Mouse (Mus musculus): ENCODE data around the gene Oprd1. TPM values are rescaled to one million over a fixed set of nuclear protein-coding genes. Genes with fewer than 3 reads are reported as not detected.

Oprd1 gene
- polyA plus RNA-seq, 1 experiment = 0.20 TPM

DNA sequence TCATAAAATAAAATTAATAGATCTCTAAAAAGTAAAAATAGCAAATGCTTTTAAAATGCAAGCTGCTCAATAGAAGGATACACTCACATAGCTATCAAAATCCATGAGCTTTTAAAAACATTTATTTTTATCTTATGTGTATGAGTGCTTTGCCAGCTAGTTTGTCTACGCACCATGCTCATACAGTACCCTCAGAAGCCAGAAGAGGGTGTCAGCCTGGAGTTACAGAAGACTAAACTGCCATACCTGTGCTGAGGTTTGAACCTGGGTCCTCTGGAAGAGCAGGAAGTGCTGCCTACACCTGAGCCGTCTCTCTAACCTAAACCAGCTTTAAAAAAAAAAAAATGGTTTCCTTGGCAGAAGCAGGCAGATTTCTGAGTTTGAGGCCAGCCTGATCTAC, 5.6 kb downstream of the Oprd1 start:
- DNase-seq (ENCODE audit: low read depth, low spot score) = no peak
- 90% methylated on average over 2 of the region's 2 CpGs for WGBS

DNA sequence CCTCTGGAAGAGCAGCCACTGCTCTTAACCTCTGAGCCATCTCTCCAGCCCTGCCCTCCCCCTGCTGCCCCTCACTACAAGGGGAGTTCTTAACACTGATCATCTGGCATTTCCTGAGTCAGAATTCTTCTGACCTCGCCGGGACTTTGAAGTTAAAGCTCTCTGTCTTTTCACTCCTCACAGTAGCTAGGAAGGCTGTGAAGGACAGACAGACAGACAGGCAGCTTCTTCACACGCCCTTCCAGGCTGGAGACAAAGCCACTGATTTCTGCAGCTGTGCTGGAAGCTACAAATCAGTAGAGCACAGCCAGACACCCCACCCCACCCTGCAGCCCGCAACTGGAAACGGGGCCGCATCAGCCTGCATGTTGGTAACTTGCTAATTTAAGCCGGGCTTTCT, 7.3 kb downstream of the Oprd1 start:
- DNase-seq (ENCODE audit: low read depth, low spot score) = no peak
- WGBS = 88% methylated on average over 7 of the region's 7 CpGs

DNA sequence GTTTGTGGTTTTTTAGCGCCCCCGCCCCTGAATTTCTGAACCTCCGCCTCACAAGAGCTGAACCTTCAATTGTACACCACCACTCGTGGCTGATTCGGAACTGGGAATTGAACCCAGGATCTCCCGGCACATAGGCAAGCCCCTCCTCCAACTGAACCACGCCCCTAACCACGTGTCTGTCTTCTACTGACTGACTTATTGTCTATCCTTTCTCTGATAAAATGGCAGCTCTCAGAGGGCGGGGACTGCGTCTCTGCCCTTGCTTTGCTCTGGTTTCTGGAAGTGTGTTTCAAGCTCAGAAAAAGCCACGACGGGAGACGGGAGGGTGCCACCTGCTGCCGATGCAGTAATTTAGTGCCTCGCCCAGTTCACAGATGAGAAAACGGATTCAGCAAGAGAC, 10.4 kb downstream of the Oprd1 start:
- 46% methylated on average over 16 of the region's 16 CpGs for WGBS
- no peak for DNase-seq (ENCODE audit: low read depth, low spot score)

DNA sequence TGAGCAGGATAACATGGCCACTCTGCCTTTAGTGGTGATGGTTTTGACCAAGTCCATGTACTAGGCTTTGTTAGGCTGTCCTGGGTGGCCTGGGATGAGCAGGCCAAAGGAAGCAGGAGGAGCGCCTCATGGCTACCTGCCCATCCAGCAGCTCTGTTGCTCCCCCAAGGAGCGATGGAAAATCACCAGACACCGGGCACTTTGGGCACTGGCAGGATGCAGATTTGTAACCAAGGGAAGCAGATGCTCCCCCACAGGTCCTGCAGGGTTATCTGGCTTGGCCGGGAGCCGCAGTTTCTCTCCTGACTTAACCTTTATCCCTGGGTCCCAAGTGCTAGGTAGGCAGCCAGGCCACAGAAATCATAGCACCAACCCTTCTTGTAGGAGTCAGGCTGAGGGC, 10.9 kb downstream of the Oprd1 start:
- DNase-seq (ENCODE audit: low read depth, low spot score) = no peak
- whole genome bisulfite sequencing = 95% methylated on average over 5 of the region's 5 CpGs

DNA sequence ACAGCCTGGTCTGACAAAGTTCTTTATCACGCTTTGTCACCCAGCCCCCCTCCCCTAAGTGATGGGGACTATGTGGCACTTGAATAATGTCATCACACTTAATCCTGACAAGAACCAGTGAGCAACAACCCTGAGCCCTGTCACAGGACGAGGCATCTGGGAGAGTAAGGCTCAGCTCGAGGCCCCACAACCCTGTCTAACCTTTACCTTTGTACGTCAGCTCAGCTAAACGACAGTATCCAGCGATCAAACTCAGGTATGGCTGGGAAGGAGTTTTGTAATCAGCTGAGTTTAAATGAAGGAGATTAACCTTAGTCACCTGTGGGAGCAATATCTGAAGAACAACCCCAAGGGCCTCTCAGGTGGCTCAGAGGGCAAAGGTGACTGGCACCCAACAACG, 12.0 kb downstream of the Oprd1 start:
- WGBS = 71% methylated on average over 7 of the region's 7 CpGs
- no peak for DNase-seq (ENCODE audit: low read depth, low spot score)

DNA sequence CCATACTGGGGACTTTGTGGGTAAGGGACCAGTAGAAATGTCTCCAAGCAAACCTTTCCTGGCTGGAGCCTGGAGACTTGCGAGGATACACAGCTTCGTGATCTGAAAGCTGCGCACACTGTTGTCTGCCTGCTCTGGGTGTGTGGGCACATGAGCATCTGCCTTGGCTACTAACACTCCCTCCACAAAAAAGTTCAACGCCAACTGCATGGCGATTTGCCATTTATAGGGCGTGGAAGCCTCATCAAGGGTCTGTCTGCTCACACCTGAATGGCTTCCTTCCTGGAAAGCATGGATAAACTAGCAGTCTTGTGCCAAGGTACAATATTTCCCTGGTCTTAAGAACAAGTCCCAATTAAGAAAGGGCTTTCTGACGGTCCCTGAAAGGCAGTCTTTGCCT, 12.5 kb downstream of the Oprd1 start:
- no peak for DNase-seq (ENCODE audit: low read depth, low spot score)
- 54% methylated on average over 7 of the region's 7 CpGs for WGBS

DNA sequence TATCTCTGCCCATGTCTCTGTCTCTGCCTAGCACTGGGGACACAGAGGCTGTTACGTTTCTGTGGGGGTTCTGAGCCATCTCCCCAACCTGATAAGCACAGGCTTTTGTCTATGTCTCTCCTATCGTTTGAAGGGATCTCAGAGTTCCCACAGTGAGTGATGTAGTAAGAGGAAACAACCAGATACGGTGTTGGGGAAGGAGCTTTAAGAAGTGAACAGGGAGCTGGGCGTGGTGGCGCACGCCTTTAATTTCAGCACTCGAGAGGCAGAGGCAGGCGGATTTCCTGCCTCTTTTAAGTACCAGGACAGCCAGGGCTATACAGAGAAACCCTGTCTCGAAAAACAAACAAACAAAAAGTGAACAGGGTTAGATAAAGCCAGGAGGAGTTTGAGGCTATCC, 13.2 kb downstream of the Oprd1 start:
- DNase-seq (ENCODE audit: low read depth, low spot score) = no peak
- 79% methylated on average over 9 of the region's 9 CpGs for WGBS

DNA sequence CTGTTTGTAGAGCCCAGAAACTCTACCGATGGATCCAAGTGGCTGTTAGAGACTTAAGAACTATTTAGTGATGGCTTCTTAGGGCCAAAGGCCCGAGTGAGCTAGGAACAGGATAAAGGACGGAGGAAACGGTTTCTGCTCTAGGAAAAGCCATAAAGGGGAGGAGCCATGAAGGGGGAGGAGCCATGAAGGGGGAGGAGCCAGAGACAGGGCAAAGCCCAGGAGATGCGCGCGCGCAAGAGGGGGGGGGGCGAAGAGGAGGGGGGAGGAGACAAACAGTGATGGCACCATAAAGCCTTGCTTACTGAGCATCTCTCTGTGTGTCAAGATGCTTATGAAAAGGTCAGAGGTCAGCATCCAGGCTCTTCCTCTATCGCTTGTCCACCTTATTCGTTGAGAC, 13.6 kb downstream of the Oprd1 start:
- no peak for DNase-seq (ENCODE audit: low read depth, low spot score)
- 83% methylated on average over 11 of the region's 11 CpGs for WGBS

DNA sequence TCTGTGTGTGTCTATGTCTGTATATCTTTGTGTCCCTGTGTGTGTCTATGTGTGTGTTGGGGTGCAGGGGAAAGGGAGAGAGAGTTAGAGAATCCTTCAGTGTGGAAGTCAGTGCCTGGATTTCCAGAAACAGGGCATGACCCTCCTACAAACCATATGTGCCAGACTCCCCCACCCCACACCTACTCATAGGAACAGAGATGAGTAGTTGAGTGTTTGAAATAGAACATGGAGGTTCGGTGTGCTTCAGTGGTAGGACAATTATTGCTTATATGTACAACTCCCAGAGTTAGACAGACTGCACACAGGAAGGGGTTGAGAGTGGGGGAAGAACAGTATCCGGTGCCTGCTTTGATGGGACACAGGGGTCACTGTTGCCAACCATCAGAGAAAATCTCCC, 14.2 kb downstream of the Oprd1 start:
- DNase-seq (ENCODE audit: low read depth, low spot score) = no peak
- whole genome bisulfite sequencing = 86% methylated on average over 2 of the region's 2 CpGs

DNA sequence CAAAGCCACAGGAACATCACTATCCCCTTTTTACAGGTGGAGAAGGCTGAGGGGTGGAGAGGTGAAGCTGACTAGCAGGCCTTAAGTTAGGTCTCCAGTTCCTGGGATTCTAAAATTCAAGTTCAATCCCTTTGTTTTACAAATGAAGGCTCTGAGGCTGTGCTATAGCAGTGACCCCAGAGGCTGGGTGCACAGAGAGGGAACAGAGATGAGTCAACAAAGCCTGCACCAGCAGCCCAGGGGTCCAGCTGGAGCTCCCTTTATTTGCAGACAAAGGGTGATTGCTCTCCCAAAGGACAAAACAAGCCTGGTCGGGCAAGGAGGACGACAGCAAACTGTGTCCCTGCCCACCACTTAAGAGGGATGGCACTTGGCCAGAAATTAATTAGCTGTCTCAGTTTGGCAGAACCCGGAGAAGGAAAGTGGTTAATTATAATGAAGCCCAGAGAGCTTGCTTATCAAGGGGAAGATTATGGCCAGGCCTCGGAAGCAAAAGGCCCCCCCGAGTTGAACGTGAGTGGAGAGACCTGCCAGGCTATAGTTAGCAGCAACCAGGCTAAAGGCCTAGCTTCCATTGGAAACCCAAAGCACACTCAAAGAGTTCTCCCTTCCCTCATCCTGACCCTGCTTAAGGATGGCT, 15.2 kb downstream of the Oprd1 start:
- 60% methylated on average over 6 of the region's 6 CpGs for WGBS
- DNase-seq (ENCODE audit: low read depth, low spot score) = no peak

DNA sequence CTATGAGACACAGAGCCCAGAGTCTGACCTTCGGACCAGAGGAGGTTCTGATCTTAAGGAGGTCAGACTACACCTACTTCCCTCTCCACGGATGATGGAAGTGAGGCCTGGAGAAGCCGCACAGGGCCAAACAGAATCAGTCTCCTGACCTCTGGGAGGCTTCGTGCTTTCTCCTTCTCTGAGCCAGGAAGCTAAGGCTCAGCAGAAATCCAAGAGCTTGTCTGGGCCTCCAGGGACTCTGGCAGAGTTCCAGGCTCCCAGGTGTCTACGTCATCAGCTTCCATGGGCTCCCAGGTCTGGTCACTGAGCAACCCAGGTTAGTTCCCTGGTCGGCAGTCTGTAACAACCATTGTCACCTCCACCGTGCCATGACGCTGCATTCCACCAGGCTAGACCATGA, 17.2 kb downstream of the Oprd1 start:
- 66% methylated on average over 8 of the region's 8 CpGs for WGBS
- no peak for DNase-seq (ENCODE audit: low read depth, low spot score)

DNA sequence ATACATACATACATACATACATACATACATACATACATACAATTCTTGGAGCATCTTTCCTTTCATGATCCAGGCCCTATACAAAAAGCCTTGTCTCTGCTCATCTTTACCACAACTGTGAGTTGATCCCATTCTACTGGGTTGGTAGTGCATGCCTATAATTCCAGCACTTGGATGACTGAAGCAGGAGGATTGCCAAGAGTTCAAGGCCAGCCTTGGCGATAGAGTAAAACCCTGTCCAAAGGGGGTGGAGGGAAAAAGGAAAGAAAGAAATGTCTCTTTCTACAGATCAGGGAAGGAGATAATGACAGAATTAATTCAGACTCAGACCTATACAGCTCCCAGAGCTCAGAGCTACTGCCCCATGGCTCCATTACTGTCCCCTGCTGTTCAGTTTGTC, 21.1 kb downstream of the Oprd1 start:
- WGBS = 53% methylated on average over 1 of the region's 1 CpGs
- DNase-seq (ENCODE audit: low read depth, low spot score) = no peak

DNA sequence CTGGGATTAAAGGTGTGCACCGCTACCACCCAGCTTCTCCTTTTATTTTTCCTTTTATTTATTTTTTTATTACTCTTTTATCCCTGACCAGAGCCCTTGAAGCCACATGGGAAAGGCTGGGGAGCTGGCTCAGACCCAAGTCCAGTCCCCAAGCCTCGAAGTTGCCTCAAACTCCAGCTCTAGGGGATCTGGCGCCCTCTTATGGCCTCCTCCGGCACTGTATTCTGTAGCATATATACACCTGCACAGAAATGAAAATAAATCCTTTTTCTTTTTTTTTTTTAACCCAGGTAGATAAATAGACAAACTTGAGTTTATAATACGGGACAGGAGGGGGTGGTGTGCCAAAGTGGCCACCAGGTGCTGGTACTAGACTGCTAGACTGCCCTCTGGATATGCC, 22.6 kb downstream of the Oprd1 start:
- DNase-seq (ENCODE audit: low read depth, low spot score) = no peak
- 79% methylated on average over 5 of the region's 5 CpGs for WGBS

DNA sequence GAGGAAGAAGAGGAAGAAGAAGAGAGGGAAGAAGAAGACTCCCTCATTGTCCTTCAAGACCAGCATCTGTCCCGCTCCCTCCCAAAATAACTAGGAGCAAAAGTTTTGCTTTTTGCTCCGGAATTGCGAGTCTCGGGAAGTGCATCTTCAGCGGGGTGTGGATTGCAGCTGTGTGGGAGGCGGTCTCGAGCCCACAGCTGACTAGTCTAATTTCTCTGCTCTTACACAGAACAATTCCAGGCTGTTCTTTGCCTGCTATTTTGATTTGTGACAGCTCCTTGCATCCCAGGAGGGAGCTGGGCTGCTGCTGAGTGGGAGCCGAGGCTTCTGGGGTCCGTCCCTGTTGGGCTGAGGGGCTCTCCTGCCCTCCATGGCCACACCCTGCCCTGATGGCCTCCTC, 24.7 kb downstream of the Oprd1 start:
- no peak for DNase-seq (ENCODE audit: low read depth, low spot score)
- WGBS = 78% methylated on average over 9 of the region's 9 CpGs

DNA sequence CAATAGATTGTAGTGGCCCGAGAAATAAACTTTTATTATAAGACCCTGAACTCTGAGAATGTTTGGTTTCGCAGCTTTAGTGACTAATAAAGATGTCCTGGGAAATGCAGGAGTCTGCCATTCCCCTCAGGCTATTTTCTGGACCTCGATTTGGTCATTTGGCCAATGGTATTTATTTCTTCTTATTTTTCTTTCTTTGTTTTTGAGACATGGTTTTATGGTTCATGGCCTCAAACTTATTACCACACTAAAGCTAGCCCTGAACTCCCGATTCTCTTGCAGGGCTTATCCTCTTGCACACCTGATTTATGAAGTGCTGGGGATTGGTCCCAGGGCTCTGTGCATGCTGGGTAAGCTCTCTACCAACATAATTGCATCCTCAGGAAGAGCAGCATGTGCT, 28.0 kb downstream of the Oprd1 start:
- 23% methylated on average over 4 of the region's 4 CpGs for WGBS
- no peak for DNase-seq (ENCODE audit: low read depth, low spot score)

DNA sequence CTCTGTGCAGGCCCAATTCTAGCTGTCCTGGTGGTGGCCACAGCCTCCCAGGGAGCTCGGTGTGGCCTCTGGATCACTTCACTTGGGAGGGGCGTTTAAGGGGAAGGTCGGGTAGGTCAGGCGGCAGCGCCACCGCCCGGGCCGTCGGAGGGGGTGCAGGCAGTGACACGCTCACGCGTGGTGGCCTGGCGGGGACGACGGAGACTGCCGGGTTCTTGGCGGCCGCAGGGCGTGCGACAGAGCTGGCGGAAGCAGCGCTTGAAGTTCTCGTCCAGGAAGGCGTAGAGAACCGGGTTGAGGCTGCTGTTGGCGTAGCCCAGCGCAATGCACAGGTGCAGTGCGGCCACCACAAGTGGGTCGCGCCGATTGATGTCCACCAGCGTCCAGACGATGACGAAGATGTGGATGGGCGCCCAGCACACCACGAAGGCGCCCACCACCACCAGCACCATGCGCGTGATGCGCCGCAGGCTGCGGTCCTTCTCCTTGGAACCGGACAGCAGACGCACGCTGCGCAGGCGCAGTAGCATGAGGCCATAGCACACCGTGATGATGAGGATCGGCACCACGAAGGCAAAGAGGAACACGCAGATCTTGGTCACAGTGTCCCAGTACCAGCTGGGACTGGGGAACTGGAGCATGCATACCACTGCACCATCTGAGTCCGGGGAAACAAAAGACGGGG, 30.7 kb downstream of the Oprd1 start:
- DNase-seq (ENCODE audit: low read depth, low spot score) = no peak
- WGBS = 53% methylated on average over 53 of the region's 53 CpGs

DNA sequence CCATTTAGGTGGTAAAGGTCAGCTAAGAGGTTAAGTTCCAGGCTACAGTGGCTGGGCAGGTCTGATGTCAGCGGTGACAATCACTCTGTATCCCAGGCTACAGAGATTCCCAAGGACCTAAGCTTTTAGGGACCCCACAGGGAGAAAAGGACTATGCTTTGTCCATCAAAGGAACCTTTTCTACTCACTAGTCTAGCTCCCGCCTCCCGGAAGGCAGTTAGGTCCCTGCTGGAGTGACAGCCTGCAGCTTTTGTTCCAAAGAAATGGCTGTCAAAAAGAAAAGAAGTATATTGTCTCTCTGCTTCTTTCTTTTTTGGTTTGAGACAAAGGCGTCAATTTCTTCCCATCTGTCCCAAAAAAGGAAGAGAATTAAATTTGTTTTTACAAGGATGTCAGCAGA, 33.1 kb downstream of the Oprd1 start:
- 76% methylated on average over 4 of the region's 4 CpGs for WGBS
- DNase-seq (ENCODE audit: low read depth, low spot score) = no peak

DNA sequence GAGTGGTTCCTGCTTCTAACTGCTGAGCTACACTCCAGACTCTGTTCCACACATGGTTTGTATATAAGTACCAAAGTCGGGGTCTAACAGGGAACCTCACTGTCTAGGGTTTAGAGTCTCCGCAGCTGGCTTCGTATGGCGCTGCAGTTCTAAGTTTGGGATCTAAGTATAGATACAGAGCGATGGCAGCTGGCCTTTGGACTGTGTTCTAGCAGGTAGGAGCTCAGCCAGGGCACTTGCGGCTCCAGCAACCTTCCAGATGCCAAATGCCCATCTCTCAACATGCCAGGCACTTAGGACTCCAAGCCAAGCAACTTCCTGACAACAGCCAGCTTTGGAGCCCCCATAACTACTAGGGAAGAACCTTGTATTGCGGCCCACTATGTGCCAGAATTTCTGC, 36.1 kb downstream of the Oprd1 start:
- WGBS = 88% methylated on average over 7 of the region's 7 CpGs
- no peak for DNase-seq (ENCODE audit: low read depth, low spot score)

DNA sequence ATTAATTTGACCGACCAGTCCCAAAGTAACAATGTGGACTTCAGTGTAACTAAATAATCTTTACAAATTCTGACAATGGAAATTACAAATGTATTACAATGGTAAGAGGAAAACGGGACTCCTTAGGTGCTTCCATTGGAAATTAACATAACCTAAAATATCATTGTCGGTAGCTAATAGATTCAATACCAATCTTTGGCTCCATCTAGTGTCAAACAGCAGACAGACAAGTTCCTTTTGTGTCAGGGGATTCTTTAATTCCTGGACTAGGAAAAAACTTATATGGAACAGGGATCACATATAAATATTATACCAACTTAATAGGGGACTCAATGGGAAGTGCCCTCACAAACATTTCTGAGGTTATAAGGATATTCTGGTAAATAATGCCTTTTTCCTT, 43.1 kb downstream of the Oprd1 start:
- 41% methylated on average over 3 of the region's 3 CpGs for WGBS
- DNase-seq (ENCODE audit: low read depth, low spot score) = no peak

DNA sequence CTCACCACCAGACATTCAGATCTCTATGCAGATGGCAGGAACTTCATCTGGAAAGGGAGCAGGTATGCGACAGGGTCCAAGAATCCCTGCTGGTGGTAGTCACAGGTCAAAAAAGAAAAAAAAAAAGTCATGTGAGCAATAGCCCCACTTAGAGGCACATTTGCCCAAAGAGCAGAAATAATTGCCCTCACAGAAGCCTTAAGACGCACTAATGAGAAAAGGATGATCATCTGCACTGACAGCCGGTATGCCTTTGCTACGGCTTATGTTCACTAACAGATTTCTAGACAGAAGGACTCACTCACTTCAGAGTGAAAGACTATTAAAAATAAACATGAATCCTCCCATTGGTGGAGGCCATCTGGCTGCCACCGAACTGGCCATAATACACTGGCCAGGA, 44.7 kb downstream of the Oprd1 start:
- 85% methylated on average over 5 of the region's 5 CpGs for WGBS
- no peak for DNase-seq (ENCODE audit: low read depth, low spot score)

DNA sequence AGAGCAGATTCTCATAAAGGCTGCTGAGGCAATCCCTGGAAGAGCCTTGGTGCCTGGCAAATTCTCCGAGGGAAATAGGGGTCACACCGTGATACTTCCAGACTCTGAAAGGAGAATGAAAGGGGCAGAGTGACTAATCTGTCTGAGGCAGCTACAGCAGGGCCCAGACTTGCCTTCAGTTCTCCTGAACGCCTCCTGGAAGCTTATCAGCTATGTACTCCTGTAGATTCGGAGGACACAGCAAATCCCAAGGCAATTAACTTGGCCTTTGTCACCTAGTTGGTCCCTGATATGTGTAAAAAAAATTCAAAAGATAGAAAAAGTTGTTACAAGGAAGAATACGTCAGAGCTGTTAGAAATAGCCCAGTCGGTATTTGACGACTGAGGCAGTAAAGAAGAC, 49.2 kb downstream of the Oprd1 start:
- no peak for DNase-seq (ENCODE audit: low read depth, low spot score)
- WGBS = 78% methylated on average over 7 of the region's 7 CpGs

DNA sequence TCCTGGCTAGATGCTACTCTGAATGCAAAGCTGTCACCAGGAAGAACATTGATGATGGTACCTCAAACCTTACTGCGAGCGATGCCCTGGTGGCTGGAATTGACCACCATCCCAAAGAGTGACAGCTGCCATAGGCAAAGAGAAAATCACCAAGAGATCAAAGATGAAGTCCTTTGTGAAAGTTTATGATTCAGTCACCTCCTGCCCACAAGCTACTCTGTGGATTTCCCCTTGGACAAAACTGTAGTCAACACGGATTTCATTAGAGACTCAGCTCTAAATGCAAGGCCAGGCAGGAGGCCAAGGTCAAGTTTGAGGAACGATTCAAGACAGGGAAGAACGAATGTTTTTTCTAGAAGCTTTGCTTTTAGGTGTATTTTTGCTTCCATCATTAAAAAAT, 50.4 kb downstream of the Oprd1 start:
- WGBS = 66% methylated on average over 5 of the region's 5 CpGs
- no peak for DNase-seq (ENCODE audit: low read depth, low spot score)

Measured in large intestine, adult 2 months (tissue).